Mouse (Mus musculus) CD4-positive, CD25-positive, alpha-beta regulatory T cell, adult 2 months (primary cell): ENCODE results near the gene Gm1993.
"Not testable (repeated sequence)": the region's sequence is repeated elsewhere in the genome, so short reads cannot be mapped to it uniquely, and the experiment has no call there.

Source experiments
- DNase-seq: peaks from one replicate; pipeline ENCODE4 v3.0.0-alpha.2; 2012; ENCODE audit warnings: low read depth, low spot score

The Gm1993 gene

GRCm38 (mm10) chrX:25570352-25570751 is at the start of gene Gm1993:
Gm1993 (minus strand) TSS chrX:25570452.
- DNase-seq, result not testable (repeated sequence)
